Mouse (Mus musculus): ENCODE measurements around the gene Smu1.

- no peak for TF ChIP-seq USF1 (IDR thresholded peaks at IDR 0.05; ENCODE audit: low read depth)
- TF ChIP-seq CTCF (IDR thresholded peaks at IDR 0.05; ENCODE audit: control insufficient read depth, insufficient read depth, insufficient read length), result no peak
- no peak for TF ChIP-seq MYOG (IDR thresholded peaks at IDR 0.05; ENCODE audit: control insufficient read depth, extremely low read depth, insufficient read length)
- peak; percentile 6 for TF ChIP-seq MAX (IDR thresholded peaks at IDR 0.05)
- TF ChIP-seq CEBPB (IDR thresholded peaks at IDR 0.05; ENCODE audit: low read depth), result no peak
Measured at GRCm38 (mm10) chr4:40722687-40723460, 34.8 kb downstream of the Smu1 start.
